Mouse (Mus musculus) hindbrain, embryonic 16.5 days (tissue): ENCODE results near the gene Knstrn. TPM values are rescaled to one million over a fixed set of nuclear protein-coding genes. Genes with fewer than 3 reads are reported as not detected.

ENCODE experiments used
- ATAC-seq: fragments of 200-750 bp; cut with Nextera tagmentation; 2 replicates; pipeline ENCODE4 v1.8.0; 2017; ENCODE audit warnings: moderate TSS enrichment, moderate library complexity
- H3K27ac ChIP-seq: fragments of 300-500 bp; sonication (generic); 2 replicates; pipeline ENCODE4 v1.5.1; 2014; ENCODE audit warnings: low read depth, mild to moderate bottlenecking, control low read depth, low read length, moderate library complexity
- H3K27me3 ChIP-seq: fragments of 300-500 bp; sonication (generic); replicated peaks from 2 replicates; pipeline ENCODE4 v1.6.1; 2014; ENCODE audit warnings: low read length; ENCODE audit not compliant: control insufficient read depth, insufficient read depth
- H3K36me3 ChIP-seq: fragments of 300-500 bp; sonication (generic); 2 replicates; pipeline ENCODE4 v1.6.1; 2014; ENCODE audit warnings: mild to moderate bottlenecking, low read length, moderate library complexity, mixed read lengths; ENCODE audit not compliant: control insufficient read depth, insufficient read depth
- H3K4me1 ChIP-seq: fragments of 300-500 bp; sonication (generic); 2 replicates; pipeline ENCODE4 v1.6.1; 2014; ENCODE audit warnings: low read depth, low read length; ENCODE audit not compliant: control insufficient read depth, insufficient read depth
- H3K4me2 ChIP-seq: fragments of 300-500 bp; sonication (generic); 2 replicates; pipeline ENCODE4 v1.6.1; 2014; ENCODE audit warnings: mild to moderate bottlenecking, low read length, control low read depth, moderate library complexity
- H3K4me3 ChIP-seq: fragments of 300-500 bp; sonication (generic); 2 replicates; pipeline ENCODE4 v1.5.1; 2014; ENCODE audit warnings: mild to moderate bottlenecking, low read length, control low read depth, moderate library complexity
- H3K9ac ChIP-seq: fragments of 300-500 bp; sonication (generic); 2 replicates; pipeline ENCODE4 v1.6.1; 2014; ENCODE audit warnings: low read depth, mild to moderate bottlenecking, control low read depth, low read length, moderate library complexity
- H3K9me3 ChIP-seq: fragments of 300-500 bp; sonication (generic); 2 replicates; pipeline ENCODE4 v1.6.1; 2014; ENCODE audit warnings: mild to moderate bottlenecking, low read length, moderate library complexity; ENCODE audit not compliant: control insufficient read depth
- WGBS: fragments of 180-500 bp; shearing (Covaris S2); extraction: QIAGEN DNeasy Blood & Tissue Kit; methylation state at CpG from one replicate; pipeline ENCODE4 v1.1.7; 2014; 5-methylcytosine and 5-hydroxymethylcytosine counted together
- polyA plus RNA-seq: library from polyadenylated mRNA; unstranded; fragments of >200 nt; fragmentation: Nextera tagmentation; extraction: Ambion mirVana; gene quantifications from 2 replicates; pipeline ENCODE4 v1.2.1, GENCODE M21; 2015

Knstrn gene
- polyA plus RNA-seq, 1 experiment from 2014 or later = 22.0 TPM

DNA sequence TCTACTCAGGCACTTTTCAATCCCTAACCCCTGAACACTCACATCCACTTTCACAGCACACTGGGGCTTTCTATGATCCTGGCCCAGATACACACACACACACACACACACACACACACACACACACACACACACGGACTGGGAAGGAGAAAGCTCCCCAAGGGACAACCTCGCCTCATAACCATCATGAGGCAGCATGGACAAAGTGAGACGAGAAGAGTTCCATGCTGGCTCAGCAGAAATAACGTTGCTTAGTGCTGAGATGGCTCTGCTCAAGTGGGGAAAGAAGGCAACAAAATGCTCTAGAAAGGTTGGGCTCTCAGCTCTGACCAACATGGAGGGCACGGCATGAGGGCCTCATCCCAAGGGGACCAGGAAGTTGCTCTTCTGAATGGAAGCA, 27.4 kb downstream of the Knstrn start:
- 72% methylated on average over 5 of the region's 5 CpGs for WGBS
- Histone ChIP-seq H3K9me3 (no peaks in the 10 kb centered on the region), H3K4me3 (no peak overlapping the region), H3K9ac (no peak overlapping the region), H3K4me1 (no peaks in the 10 kb centered on the region), H3K4me2 (no peak overlapping the region), H3K27ac (no peak overlapping the region), H3K36me3 (no peaks in the 10 kb centered on the region), H3K27me3 (no peaks in the 10 kb centered on the region)
- no peak for ATAC-seq

DNA sequence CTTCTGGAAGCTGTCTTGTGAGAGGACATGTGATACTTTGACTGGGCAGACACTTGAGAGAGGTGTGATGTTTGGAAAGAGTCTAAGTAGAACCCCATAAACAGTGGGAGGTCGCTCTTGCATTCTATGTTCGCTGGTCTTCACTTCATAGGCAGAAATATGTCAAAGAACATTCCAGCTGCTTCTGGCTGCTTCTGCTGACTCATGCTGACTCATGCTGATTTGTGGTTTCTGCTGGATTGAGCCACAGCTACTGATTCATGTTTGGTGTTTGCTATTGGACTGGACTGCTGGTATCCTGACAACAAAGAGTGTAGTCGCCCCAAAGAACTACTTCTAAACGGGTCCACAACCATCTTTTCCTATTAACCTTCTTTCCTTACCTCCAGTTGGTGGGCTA, 28.0 kb downstream of the Knstrn start:
- H3K4me3 ChIP-seq = no peak overlapping the region
- H3K9me3 ChIP-seq = no peaks in the 10 kb centered on the region
- H3K4me1 ChIP-seq = no peaks in the 10 kb centered on the region
- H3K36me3 ChIP-seq = no peaks in the 10 kb centered on the region
- no peak overlapping the region for H3K27ac ChIP-seq
- H3K4me2 ChIP-seq = no peak overlapping the region
- no peaks in the 10 kb centered on the region for H3K27me3 ChIP-seq
- ATAC-seq = no peak
- no peak overlapping the region for H3K9ac ChIP-seq
- WGBS = 91% methylated on average over 4 of the region's 4 CpGs

DNA sequence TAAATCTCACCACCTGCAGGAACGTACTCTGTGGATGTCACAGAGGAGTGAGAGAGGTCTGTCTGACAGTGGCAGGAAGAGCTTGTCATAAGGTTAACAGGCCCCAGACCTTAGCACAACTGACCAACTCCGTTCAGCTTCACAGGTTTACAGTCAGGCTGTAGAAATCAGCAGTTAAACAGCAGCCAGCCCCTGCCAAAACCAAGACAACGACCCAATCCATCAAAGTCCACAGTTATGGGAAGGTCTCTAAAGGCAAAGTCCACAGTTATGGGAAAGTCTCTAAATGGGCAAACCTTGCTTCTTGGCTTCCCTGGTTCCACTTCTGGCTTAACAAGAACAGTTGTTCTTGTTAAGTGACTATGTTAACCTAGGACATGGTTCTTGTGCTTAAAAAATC, 30.6 kb downstream of the Knstrn start:
- 79% methylated on average over 3 of the region's 3 CpGs for WGBS
- Histone ChIP-seq H3K27me3 (no peaks in the 10 kb centered on the region), H3K9ac (no peak overlapping the region), H3K4me1 (no peaks in the 10 kb centered on the region), H3K4me3 (no peak overlapping the region), H3K27ac (no peak overlapping the region), H3K4me2 (no peak overlapping the region), H3K9me3 (no peaks in the 10 kb centered on the region), H3K36me3 (no peaks in the 10 kb centered on the region)
- no peak for ATAC-seq

DNA sequence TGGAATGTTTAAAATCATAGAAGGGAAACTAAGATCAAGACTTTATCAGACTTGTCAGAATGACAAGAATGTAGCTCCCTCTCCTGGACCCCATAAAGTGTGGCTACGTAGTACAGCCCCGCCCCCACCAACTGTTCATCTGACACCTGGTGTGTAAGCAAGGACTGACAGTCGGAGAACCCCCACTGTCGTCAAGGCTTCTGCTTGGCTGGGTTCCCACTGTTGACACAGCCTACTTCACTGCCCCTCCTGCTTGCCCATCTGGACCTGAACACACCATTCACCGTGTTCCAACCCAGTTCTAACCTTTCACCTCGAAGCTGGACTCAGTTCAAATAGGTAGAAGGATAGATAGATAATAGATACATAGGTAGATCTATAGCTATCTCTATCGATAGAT, 32.4 kb downstream of the Knstrn start:
- Histone ChIP-seq H3K4me3 (no peak overlapping the region), H3K27ac (no peak overlapping the region), H3K9ac (no peak overlapping the region), H3K27me3 (no peaks in the 10 kb centered on the region), H3K4me2 (no peak overlapping the region), H3K4me1 (no peaks in the 10 kb centered on the region), H3K36me3 (no peaks in the 10 kb centered on the region), H3K9me3 (no peaks in the 10 kb centered on the region)
- 58% methylated on average over 7 of the region's 7 CpGs for WGBS
- no peak; the same call in 1 of the 2 replicates for ATAC-seq

DNA sequence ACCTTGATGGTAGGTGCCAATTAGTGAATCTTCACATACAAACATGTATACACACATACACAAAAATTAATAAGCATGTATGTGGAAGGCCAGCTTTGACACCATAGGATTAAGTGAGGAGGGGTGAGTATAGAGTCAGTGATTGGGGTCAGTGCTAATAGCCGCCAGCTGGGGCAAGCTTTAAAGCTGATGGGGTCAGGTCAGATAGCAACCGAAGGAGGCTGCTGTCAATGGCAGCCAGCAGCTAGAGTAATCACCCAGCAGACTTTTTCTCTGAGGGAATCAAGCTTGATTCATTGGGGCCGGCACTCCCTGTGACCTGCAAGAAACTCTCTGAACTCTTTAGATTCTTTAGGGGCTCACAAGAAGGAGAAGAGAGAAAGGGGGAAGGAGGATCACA, 38.0 kb downstream of the Knstrn start:
- H3K27ac ChIP-seq = no peak overlapping the region
- no peak overlapping the region for H3K4me3 ChIP-seq
- no peaks in the 10 kb centered on the region for H3K27me3 ChIP-seq
- ATAC-seq = no peak
- no peaks in the 10 kb centered on the region for H3K9me3 ChIP-seq
- H3K4me1 ChIP-seq = no peaks in the 10 kb centered on the region
- H3K4me2 ChIP-seq = no peak overlapping the region
- 31% methylated on average over 3 of the region's 3 CpGs for WGBS
- no peaks in the 10 kb centered on the region for H3K36me3 ChIP-seq
- no peak overlapping the region for H3K9ac ChIP-seq

DNA sequence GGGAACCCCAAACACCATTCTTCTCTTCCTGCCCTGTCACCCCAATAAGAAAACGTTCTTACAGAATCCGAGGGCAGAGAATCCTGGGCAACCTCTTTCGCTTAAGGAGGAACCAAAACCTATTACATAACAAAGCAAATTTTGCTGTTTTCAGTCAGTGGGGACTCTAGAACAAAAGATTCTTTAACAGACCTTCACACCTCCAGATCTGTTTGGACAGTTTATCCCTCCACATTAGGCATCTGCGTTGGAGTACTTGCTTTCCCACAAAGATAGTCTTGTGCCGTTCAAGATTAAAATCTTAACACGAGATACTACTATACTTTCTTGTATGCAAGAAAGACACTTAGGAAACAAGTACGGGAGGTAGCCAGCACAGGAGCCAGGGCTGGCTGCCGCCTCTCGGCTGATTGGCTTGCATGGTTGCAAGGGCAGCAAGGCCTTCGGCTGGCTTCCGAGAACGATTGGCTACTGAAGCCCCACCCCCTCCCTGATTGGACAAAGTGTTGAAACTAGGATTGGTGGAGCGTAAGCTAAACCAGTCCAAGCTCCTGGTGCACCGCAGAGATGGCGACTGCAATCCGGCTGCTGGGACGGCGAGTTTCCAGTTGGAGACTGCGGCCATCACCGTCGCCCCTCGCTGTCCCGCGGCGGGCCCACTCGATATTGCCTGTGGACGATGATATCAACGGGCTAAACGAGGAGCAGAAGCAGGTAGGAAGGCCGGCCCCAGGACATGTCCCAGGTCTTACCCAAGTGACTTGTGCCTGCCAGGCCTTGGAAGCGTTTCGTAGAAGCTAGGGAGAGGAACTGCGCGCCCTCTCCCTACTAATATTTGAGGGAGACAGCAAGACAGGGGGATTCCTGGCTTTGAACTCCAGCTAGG, 47.9 kb downstream of the Knstrn start, which contains the start of gene Ivd:
Ivd (plus strand) TSS at position 501 of the 886 bp plus-strand sequence.
- no peaks in the 10 kb centered on the region for H3K27me3 ChIP-seq
- H3K4me2 ChIP-seq = peak within 1 kb of the TSS; percentile 94
- under 1% methylated on average over 34 of the region's 34 CpGs for WGBS
- peaks cover 12% of the 10 kb centered on the region for H3K4me1 ChIP-seq
- no peaks in the 10 kb centered on the region for H3K36me3 ChIP-seq
- ATAC-seq = peak; percentile 100
- peak within 1 kb of the TSS; percentile 77 for H3K27ac ChIP-seq
- H3K9ac ChIP-seq = peak within 1 kb of the TSS; percentile 75
- peak within 1 kb of the TSS; percentile 81 for H3K4me3 ChIP-seq
- H3K9me3 ChIP-seq = no peaks in the 10 kb centered on the region

DNA sequence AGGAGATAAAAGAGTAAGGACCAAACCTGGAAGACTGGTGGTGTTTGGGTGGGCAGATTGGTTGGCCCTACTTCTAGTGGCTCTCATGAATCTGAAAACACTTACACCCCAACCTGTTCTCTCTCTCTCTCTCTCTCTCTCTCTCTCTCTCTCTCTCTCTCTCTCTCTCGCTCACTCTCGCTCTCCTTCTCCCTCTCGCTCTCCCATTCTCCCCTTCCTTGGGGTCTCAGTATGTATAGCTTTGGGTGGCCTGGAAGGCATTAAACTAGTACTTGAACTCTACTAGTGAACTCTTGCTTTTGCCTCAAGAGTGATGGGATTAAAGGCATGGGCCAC, 48.5 kb downstream of the Knstrn start:
- Histone ChIP-seq H3K4me3 (peak overlapping the region; percentile 81), H3K4me2 (peak overlapping the region; percentile 94), H3K27ac (peak overlapping the region; percentile 77), H3K9ac (peak overlapping the region; percentile 75), H3K27me3 (no peaks in the 10 kb centered on the region), H3K36me3 (no peaks in the 10 kb centered on the region), H3K4me1 (peaks cover 12% of the 10 kb centered on the region), H3K9me3 (no peaks in the 10 kb centered on the region)
- 33% methylated on average over 3 of the region's 3 CpGs for WGBS
- ATAC-seq = no peak

DNA sequence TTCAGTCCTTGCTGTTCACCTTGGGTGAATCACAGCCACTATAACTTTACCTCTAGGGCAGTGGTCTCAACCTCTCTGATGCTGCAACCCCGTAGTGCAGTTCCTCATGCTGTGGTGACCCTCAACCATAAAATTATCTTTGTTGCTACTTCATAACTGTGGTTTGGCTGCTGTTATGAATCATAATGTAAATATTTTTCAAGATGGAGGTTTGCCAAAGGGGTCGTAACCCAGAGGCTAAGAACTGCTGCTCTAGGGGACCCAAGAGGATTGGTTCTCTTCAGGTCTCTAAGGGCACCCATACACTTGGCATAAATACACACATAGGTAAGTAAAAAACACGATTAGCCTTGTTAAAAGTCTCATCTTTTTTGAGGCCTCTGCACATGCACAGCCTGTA, 56.8 kb downstream of the Knstrn start:
- H3K4me3 ChIP-seq = no peak overlapping the region
- no peaks in the 10 kb centered on the region for H3K4me1 ChIP-seq
- no peak for ATAC-seq

DNA sequence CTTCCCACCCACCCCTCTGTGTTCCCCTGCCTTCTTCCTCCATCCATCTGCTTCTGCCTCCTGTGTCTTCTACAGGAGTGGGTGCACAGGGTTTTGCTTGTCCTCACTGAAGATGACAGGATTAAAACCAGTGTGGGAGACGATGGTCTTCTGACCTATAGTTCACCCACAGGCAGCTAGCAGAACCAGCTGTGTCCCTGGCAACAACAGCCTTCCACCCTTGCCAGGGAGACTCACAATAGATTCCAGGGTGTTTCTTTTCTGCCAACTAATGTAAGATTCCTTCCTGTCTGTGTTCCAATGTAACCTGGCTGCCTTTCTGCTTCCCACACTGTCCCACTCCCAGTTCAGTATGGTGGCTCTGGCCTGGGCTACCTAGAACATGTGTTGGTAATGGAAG, 57.2 kb downstream of the Knstrn start:
- 67% methylated on average over 1 of the region's 1 CpGs for WGBS
- Histone ChIP-seq H3K9ac (no peak overlapping the region), H3K9me3 (no peaks in the 10 kb centered on the region), H3K27ac (no peak overlapping the region), H3K27me3 (no peaks in the 10 kb centered on the region), H3K4me3 (no peak overlapping the region), H3K4me2 (no peak overlapping the region), H3K4me1 (no peaks in the 10 kb centered on the region), H3K36me3 (peaks cover 4% of the 10 kb centered on the region; the same call in 1 of the 2 replicates)
- ATAC-seq = no peak

More for the DNA sequence above, 56.8 kb downstream of the Knstrn start:
- no peaks in the 10 kb centered on the region for H3K27me3 ChIP-seq
- no peak overlapping the region for H3K27ac ChIP-seq
- peaks cover 4% of the 10 kb centered on the region; the same call in 1 of the 2 replicates for H3K36me3 ChIP-seq
- no peak overlapping the region for H3K9ac ChIP-seq
- H3K9me3 ChIP-seq = no peaks in the 10 kb centered on the region
- H3K4me2 ChIP-seq = no peak overlapping the region
- WGBS = 93% methylated on average over 3 of the region's 3 CpGs
